Mouse (Mus musculus) midbrain, embryonic 13.5 days (tissue): Measurements from ENCODE around the gene Gm49416. TPM values are rescaled to one million over a fixed set of nuclear protein-coding genes. Genes with fewer than 3 reads are reported as not detected.

Experiments used
- ATAC-seq: fragments of 200-750 bp; cut with Nextera tagmentation; 2 replicates; pipeline ENCODE4 v1.8.0; 2017; ENCODE audit warnings: mild to moderate bottlenecking, moderate TSS enrichment, moderate library complexity
- H3K27ac ChIP-seq: fragments of 300-500 bp; sonication (generic); 2 replicates; pipeline ENCODE4 v1.5.1; 2015; ENCODE audit warnings: inconsistent platforms, mild to moderate bottlenecking, moderate library complexity
- H3K27me3 ChIP-seq: fragments of 300-500 bp; sonication (generic); 2 replicates; pipeline ENCODE4 v1.6.1; 2015; ENCODE audit warnings: mild to moderate bottlenecking, inconsistent platforms
- H3K36me3 ChIP-seq: fragments of 300-500 bp; sonication (generic); 2 replicates; pipeline ENCODE4 v1.6.1; 2015; ENCODE audit warnings: mild to moderate bottlenecking, inconsistent platforms
- H3K4me1 ChIP-seq: fragments of 300-500 bp; sonication (generic); replicated peaks from 2 replicates; pipeline ENCODE4 v1.6.1; 2015; ENCODE audit warnings: inconsistent platforms
- H3K4me2 ChIP-seq: fragments of 300-500 bp; sonication (generic); replicated peaks from 2 replicates; pipeline ENCODE4 v1.6.1; 2015; ENCODE audit warnings: moderate library complexity, mild to moderate bottlenecking, inconsistent platforms
- H3K4me3 ChIP-seq: fragments of 300-500 bp; sonication (generic); replicated peaks from 2 replicates; pipeline ENCODE4 v1.5.1; 2015; ENCODE audit warnings: mild to moderate bottlenecking, inconsistent platforms
- H3K9ac ChIP-seq: fragments of 300-500 bp; sonication (generic); replicated peaks from 2 replicates; pipeline ENCODE4 v1.6.1; 2015; ENCODE audit warnings: mild to moderate bottlenecking, inconsistent platforms
- H3K9me3 ChIP-seq: fragments of 300-500 bp; sonication (generic); 2 replicates; pipeline ENCODE4 v1.6.1; 2016; ENCODE audit warnings: mild to moderate bottlenecking, inconsistent platforms
- WGBS: fragments of 180-500 bp; shearing (Covaris S2); methylation state at CpG from one replicate; pipeline ENCODE4 v1.1.7; 2015; 5-methylcytosine and 5-hydroxymethylcytosine counted together
- polyA plus RNA-seq: library from polyadenylated mRNA; unstranded; fragments of >200 nt; fragmentation: Nextera tagmentation; extraction: Ambion mirVana; gene quantifications from 2 replicates; pipeline ENCODE4 v1.2.1, GENCODE M21; 2015

Gm49416 gene
- polyA plus RNA-seq, 1 experiment from 2014 or later: not detected

DNA sequence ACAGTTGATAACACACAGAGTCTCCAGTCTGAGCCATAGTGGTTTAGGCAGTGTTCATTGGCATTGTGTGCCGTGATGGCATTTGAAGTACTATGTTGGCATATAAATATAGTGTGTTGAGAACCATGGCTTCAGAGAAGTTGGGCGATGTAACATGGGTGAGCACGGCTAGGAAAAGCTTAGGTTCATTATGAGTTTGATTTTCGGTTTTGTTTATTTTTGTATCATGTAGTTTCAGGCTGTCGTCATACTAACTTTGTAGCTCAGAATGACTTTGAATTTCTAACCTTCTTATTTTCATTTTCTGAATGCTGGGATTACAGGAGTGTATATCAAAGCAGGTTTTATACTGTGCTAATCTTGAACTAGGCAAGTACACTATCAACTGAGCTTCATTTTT lies 14.7 kb downstream of the Gm49416 start:
- no peak overlapping the region for H3K4me2 ChIP-seq
- no peak overlapping the region for H3K27ac ChIP-seq
- H3K9me3 ChIP-seq: no peaks in the 10 kb centered on the region
- no peaks in the 10 kb centered on the region for H3K27me3 ChIP-seq
- no peak overlapping the region for H3K4me3 ChIP-seq
- ATAC-seq: no peak
- peaks cover 62% of the 10 kb centered on the region for H3K36me3 ChIP-seq
- 96% methylated on average over 5 of the region's 5 CpGs for WGBS
- H3K9ac ChIP-seq: no peak overlapping the region
- peaks cover 13% of the 10 kb centered on the region for H3K4me1 ChIP-seq

DNA sequence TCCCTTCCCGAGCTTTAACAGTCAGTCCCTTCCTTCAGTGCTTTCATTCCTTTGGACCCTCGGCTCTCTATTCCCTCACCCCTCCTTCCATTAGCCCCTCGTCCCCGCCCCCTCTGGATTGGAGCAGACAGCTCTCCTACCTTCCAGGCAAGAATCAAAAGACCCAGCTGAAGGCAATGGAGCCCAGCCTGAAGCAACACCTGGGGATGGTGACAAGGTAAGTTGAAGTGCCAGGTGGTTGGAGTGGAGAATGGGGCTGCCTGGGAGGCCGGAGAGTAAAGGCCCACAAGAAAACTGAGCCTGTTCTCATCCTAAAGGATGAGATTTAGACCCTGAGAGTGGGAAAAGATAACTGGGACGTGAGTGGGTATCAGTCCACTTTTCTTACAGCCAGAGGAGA lies 19.8 kb downstream of the Gm49416 start:
- WGBS: 91% methylated on average over 6 of the region's 6 CpGs
- H3K4me1 ChIP-seq: no peaks in the 10 kb centered on the region
- no peak overlapping the region for H3K27ac ChIP-seq
- H3K4me2 ChIP-seq: no peak overlapping the region
- no peak overlapping the region for H3K9ac ChIP-seq
- no peaks in the 10 kb centered on the region for H3K27me3 ChIP-seq
- H3K4me3 ChIP-seq: no peak overlapping the region
- no peaks in the 10 kb centered on the region for H3K9me3 ChIP-seq
- H3K36me3 ChIP-seq: peaks cover 96% of the 10 kb centered on the region
- ATAC-seq: no peak

DNA sequence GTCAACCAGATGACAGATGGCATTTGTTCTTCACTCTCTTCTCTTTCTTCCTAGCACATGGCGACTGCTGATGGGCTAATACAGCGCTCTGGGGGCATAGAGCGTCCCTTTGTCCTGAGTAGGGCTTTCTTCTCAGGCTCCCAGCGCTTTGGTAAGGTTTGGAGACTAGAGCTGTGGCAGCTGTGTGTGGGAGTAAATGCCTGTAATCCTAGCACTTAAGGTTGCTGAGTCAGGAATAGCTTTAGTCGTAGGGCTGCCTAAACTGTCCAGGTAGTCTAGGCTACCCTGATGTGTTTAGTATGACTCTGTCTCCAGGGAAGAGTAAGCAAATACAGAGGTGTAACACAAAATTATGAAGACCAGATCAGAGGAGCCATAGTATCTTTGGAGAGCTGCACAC lies 23.1 kb downstream of the Gm49416 start:
- no peaks in the 10 kb centered on the region for H3K27me3 ChIP-seq
- peaks cover 100% of the 10 kb centered on the region for H3K36me3 ChIP-seq
- WGBS: 95% methylated on average over 5 of the region's 5 CpGs
- H3K4me3 ChIP-seq: no peak overlapping the region
- H3K4me2 ChIP-seq: no peak overlapping the region
- ATAC-seq: no peak
- H3K27ac ChIP-seq: no peak overlapping the region
- no peaks in the 10 kb centered on the region for H3K4me1 ChIP-seq
- no peaks in the 10 kb centered on the region for H3K9me3 ChIP-seq
- no peak overlapping the region for H3K9ac ChIP-seq

DNA sequence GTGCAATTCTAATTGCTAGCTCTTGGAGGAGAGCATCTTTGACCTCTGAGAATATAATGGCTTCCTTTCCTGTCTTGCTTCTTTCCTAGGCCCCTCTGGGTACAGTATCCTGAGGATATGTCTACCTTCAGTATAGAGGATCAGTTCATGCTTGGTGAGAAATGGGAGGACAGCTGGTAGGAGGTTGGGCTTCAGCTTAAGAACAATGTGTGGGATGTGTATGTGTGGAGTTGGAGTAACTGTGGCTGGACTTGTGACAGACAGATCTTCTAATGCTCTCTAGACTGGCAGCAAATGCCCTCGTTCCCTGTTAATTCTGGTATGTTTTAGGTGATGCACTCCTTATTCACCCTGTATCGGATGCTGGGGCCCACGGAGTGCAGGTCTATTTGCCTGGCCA lies 25.5 kb downstream of the Gm49416 start:
- no peak overlapping the region for H3K4me2 ChIP-seq
- no peak overlapping the region for H3K27ac ChIP-seq
- no peaks in the 10 kb centered on the region for H3K27me3 ChIP-seq
- no peaks in the 10 kb centered on the region for H3K9me3 ChIP-seq
- 98% methylated on average over 3 of the region's 3 CpGs for WGBS
- peaks cover 79% of the 10 kb centered on the region for H3K36me3 ChIP-seq
- no peak overlapping the region for H3K9ac ChIP-seq
- no peak overlapping the region for H3K4me3 ChIP-seq
- H3K4me1 ChIP-seq: no peaks in the 10 kb centered on the region
- ATAC-seq: no peak

DNA sequence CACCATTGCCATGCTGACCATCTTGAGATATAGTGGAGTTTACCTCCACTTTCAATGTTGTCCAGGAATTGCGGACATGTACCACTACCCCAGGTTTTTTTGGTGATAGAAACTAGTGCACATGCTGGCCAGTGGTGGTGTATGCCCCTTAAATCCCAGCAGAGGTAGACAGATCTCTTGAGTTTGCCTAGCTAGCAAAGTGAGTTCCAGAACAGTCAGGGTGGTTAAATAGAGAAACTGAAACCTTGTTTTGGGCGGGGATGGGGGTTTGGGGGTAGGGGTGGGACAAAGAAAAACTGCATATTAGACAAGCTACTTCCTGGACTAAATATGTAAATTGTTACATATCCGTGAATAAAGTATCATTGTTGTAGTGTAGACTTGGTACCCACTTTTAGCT lies 30.3 kb downstream of the Gm49416 start:
- Histone ChIP-seq H3K9me3 (no peaks in the 10 kb centered on the region), H3K4me2 (no peak overlapping the region), H3K4me1 (peaks cover 11% of the 10 kb centered on the region), H3K9ac (no peak overlapping the region), H3K27me3 (no peaks in the 10 kb centered on the region), H3K4me3 (no peak overlapping the region), H3K36me3 (peaks cover 31% of the 10 kb centered on the region), H3K27ac (no peak overlapping the region)
- WGBS: 93% methylated on average over 3 of the region's 3 CpGs
- no peak for ATAC-seq

DNA sequence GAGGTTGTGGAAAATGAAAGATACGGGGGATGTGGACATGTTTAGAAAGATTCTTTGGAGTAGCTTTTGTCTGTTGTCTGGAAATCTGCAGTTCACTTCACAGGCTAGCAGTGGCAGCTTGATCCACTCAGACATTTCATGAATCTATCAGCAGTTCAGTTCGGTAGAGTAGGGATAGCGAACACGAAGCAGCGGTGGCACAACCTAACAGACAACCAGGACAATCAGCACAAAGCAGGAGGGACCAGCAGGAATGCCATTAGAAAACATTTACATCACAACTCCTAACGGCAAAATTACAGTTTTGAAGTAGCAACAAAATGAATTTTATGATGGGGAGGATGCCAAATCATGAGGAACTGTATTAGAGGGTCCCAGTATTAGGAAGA lies 31.0 kb downstream of the Gm49416 start:
- no peaks in the 10 kb centered on the region for H3K9me3 ChIP-seq
- H3K4me1 ChIP-seq: peaks cover 11% of the 10 kb centered on the region
- H3K27ac ChIP-seq: peak overlapping the region; percentile 89
- peaks cover 25% of the 10 kb centered on the region for H3K36me3 ChIP-seq
- no peaks in the 10 kb centered on the region for H3K27me3 ChIP-seq
- WGBS: 73% methylated on average over 6 of the region's 6 CpGs
- H3K4me3 ChIP-seq: peak overlapping the region; percentile 91
- H3K4me2 ChIP-seq: peak overlapping the region; percentile 87
- ATAC-seq: no peak
- H3K9ac ChIP-seq: peak overlapping the region; percentile 86; the same call in 1 of the 2 replicates

DNA sequence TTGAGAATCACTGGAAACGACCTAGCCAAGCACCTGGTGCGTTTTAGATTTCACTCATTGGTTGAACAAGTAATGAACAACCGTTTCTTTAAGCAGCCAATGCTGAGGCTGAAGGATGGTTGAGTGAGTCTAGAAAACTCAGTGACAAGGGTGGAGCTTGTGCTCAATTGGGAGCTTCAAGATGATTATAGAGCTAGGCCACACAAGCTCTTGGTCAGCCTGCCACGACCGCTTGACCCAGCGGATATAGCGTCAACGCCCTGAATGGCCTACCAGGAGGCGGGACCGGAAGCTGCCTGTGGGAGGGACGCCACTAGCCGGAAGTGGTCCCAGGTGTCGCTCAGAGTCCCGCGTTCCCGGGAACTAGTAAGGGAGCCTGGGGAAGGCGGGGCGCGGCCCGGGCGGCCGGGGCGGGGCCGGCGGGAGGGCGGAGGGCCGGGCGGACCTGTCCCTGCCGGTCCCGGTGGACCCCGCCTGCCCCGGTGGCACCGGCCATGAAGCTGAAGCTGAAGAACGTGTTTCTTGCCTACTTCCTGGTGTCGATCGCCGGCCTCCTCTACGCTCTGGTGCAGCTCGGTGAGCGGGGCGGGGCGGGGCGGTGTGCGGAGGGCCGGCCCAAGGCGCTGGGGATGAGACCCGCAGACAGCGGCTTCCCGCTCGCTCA lies 31.5 kb downstream of the Gm49416 start, which contains the start of gene B3gat3:
Gene B3gat3 (plus strand): TSS at position 302 of the 664 bp plus-strand sequence.
- Histone ChIP-seq H3K4me3 (peak within 1 kb of the TSS; percentile 91), H3K9ac (peak within 1 kb of the TSS; percentile 86), H3K27me3 (no peaks in the 10 kb centered on the region), H3K9me3 (no peaks in the 10 kb centered on the region), H3K4me1 (peaks cover 11% of the 10 kb centered on the region), H3K27ac (peak within 1 kb of the TSS; percentile 89), H3K36me3 (peaks cover 19% of the 10 kb centered on the region), H3K4me2 (peak within 1 kb of the TSS; percentile 87)
- WGBS: 3% methylated on average over 44 of the region's 50 CpGs
- ATAC-seq: peak; percentile 99

DNA sequence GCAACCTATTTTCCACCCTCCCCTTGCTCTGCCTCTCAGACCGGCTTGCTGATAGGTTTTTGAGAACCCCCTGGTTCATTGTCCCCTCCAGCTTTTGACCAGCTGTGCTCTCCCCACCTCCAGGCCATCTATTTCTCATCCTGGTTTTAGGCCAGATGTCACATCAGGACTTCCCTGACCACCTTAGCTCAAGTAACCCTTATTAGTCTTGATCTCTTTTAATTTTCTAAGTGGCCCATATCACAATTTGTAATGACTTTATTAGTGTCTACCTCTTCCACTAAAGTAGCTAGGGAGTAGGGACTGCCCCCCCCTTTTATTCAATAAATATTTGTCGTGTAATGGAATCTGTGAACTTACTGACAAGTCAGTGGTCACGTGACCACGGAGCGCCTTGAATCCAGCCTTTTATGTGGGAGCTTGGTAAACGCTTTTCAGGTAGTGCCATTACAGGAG lies 32.1 kb downstream of the Gm49416 start:
- Histone ChIP-seq H3K4me1 (peaks cover 11% of the 10 kb centered on the region), H3K27ac (peak overlapping the region; percentile 89), H3K4me2 (peak overlapping the region; percentile 87), H3K36me3 (peaks cover 19% of the 10 kb centered on the region), H3K9ac (peak overlapping the region; percentile 86), H3K4me3 (peak overlapping the region; percentile 91), H3K9me3 (no peaks in the 10 kb centered on the region), H3K27me3 (no peaks in the 10 kb centered on the region)
- ATAC-seq: no peak
- 3% methylated on average over 6 of the region's 6 CpGs for WGBS

DNA sequence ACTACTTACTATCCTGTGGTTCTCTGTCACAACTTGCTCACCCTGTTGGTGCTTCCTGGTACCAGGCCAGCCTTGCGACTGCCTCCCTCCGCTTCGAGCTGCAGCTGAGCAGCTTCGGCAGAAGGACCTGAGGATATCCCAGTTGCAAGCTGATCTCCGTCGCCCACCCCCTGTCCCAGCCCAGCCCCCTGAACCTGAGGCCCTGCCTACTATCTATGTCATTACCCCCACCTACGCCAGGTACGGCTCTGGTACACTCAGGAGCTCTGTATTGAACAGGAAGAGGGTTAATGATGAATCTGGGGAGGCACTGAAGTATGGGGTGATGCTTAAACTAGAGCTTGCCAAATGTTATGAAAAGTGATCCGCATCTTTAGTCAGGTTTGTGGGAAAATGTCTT lies 33.0 kb downstream of the Gm49416 start:
- Histone ChIP-seq H3K27ac (no peak overlapping the region), H3K36me3 (peaks cover 19% of the 10 kb centered on the region), H3K9ac (0 out of 2 replicates have a peak overlapping the region, but pooled peaks have one; percentile 28), H3K4me1 (peaks cover 11% of the 10 kb centered on the region), H3K4me2 (peak overlapping the region; percentile 87; the same call in 1 of the 2 replicates), H3K9me3 (no peaks in the 10 kb centered on the region), H3K27me3 (no peaks in the 10 kb centered on the region), H3K4me3 (peak overlapping the region; percentile 91; the same call in 1 of the 2 replicates)
- WGBS: 86% methylated on average over 9 of the region's 9 CpGs
- no peak for ATAC-seq

DNA sequence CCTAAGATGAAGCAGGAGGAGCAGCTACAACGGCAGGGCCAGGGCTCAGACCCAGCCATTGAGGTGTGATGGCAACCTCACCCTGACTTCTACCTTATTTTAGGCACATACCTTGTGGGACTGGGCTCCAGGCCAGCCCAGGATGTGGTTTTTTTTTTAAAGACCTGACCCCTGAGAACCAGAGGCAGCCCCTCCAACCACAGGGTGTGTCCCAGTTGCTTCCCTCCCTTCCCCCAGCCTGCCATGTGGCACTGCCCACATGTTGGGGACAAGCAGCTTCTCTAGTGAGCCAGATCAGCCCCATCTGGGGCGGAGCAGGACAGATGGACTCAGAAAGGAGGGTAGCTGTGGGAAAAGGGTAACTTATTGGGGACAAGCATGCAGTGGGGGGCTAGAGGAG lies 38.0 kb downstream of the Gm49416 start:
- Histone ChIP-seq H3K4me1 (peaks cover 23% of the 10 kb centered on the region), H3K9me3 (no peaks in the 10 kb centered on the region), H3K36me3 (peaks cover 25% of the 10 kb centered on the region), H3K27ac (no peak overlapping the region), H3K4me3 (no peak overlapping the region), H3K4me2 (no peak overlapping the region), H3K27me3 (peaks cover 14% of the 10 kb centered on the region; the same call in 1 of the 2 replicates), H3K9ac (no peak overlapping the region)
- 72% methylated on average over 2 of the region's 2 CpGs for WGBS
- no peak for ATAC-seq

DNA sequence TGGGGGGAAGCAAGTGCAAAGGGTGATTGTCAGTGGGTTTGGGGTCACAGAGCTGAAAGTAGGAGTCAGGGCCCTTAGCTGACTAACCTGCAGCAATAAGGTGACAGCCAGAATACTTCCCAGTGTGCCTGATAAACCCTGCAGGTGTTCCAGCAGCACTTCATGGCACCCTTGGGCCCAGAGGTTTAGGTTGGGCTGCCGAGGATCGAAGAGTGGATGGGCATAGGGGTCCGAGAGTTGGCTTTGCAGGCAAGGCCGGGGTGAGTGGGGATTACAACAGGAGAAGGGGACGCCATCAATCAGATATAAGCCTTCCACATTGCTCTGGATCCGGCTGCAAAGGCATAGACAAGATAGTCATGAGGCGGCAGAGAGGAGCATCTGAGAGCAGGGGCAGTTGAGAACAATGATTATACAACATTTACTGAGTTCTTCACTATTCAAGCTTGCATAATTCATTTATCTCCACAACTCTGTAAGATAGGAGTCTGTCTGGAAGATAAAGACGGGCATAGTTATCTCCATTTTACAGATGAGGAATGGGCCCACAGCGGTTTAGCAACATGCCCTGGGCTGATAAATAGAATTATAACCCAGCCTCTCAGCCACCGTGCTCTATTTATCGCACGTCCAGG lies 39.3 kb downstream of the Gm49416 start:
- Histone ChIP-seq H3K9me3 (no peaks in the 10 kb centered on the region), H3K27me3 (peaks cover 14% of the 10 kb centered on the region; the same call in 1 of the 2 replicates), H3K4me2 (no peak overlapping the region), H3K4me3 (no peak overlapping the region), H3K9ac (no peak overlapping the region), H3K36me3 (peaks cover 25% of the 10 kb centered on the region), H3K27ac (no peak overlapping the region; the same call in 1 of the 2 replicates), H3K4me1 (peaks cover 21% of the 10 kb centered on the region)
- no peak for ATAC-seq
- WGBS: 88% methylated on average over 12 of the region's 12 CpGs

DNA sequence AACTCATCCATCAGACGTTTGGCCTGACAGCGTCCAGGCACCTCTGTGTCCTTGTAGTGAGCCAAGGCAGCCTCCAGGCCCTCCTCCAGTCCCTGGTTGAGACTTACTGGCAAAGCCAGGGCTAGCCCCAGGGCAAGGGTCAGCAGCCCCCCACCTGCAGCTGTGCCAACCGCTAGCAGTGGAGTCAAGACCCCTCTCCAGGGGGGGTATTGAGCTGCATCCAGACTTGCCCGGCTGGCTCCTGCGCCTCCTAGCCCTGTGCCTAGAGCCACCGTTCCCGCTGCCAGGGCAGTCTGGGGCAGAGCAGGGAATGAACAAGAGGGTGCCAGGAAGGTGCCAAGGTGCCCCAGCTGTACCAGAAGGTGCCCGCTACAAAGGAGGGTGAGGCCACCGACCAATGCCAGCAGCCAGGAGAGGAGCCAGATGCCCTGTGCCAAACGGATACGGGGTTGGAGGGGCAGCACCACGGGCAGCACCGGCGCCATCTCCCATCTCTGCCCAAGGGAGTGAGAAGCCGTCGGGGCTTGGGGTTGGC lies 40.0 kb downstream of the Gm49416 start:
- WGBS: 19% methylated on average over 16 of the region's 16 CpGs
- ATAC-seq: peak; percentile 64
- Histone ChIP-seq H3K4me1 (peaks cover 21% of the 10 kb centered on the region), H3K36me3 (peaks cover 25% of the 10 kb centered on the region), H3K27me3 (peaks cover 14% of the 10 kb centered on the region; the same call in 1 of the 2 replicates), H3K9me3 (no peaks in the 10 kb centered on the region), H3K4me3 (peak overlapping the region; percentile 57), H3K27ac (no peak overlapping the region; the same call in 1 of the 2 replicates), H3K4me2 (peak overlapping the region; percentile 78), H3K9ac (peak overlapping the region; percentile 76)
